Mouse (Mus musculus) granulocyte monocyte progenitor cell, adult 5-6 weeks (primary cell): ENCODE data around the gene Dab1. TPM values are rescaled to one million over a fixed set of nuclear protein-coding genes. Genes with fewer than 3 reads are reported as not detected.
A peak's percentile ranks its signal among the peaks of the same experiment; 100 is the strongest.

Source experiments
- ATAC-seq: replicated peaks from 2 replicates; pipeline ENCODE4 v1.8.0; 2016; ENCODE audit warnings: mild to moderate bottlenecking, moderate TSS enrichment, inconsistent platforms; ENCODE audit not compliant: poor library complexity, severe bottlenecking
- total RNA-seq, 2 experiments: library from RNA; stranded (forward) in 1 of 2; stranded (reverse) in 1 of 2; fragments of 200-712, 200-1000 nt in 1 of 2; fragments of >200 nt in 1 of 2; fragmentation: Nextera tagmentation in 1 of 2; gene quantifications; 2 replicates each; pipeline ENCODE4 v1.2.3; 2014 to 2017

Gene Dab1
- not detected in 2 replicates for total RNA-seq (2014; fragmentation: Nextera tagmentation)
- total RNA-seq (2017): not detected in 2 replicates

- ATAC-seq: peak; percentile 7; the same call in 1 of the 2 replicates
These were observed at the start of gene Dab1 for GRCm38 (mm10) chr4:103619321-103619945. Dab1 (plus strand) TSS chr4:103619359.

GRCm38 (mm10) chr4:103571721-103572352 is 47.3 kb upstream of the Dab1 start:
- ATAC-seq: no peak

- no peak for ATAC-seq
These were observed 43.6 kb upstream of the Dab1 start for GRCm38 (mm10) chr4:103575556-103575955.

- ATAC-seq: no peak
These were observed 42.9 kb upstream of the Dab1 start for GRCm38 (mm10) chr4:103576305-103576704.

GRCm38 (mm10) chr4:103577111-103577815 is 41.9 kb upstream of the Dab1 start:
- no peak for ATAC-seq

GRCm38 (mm10) chr4:103577821-103578220 is 41.3 kb upstream of the Dab1 start:
- ATAC-seq: no peak

GRCm38 (mm10) chr4:103580021-103580420 is 39.1 kb upstream of the Dab1 start:
- ATAC-seq: no peak

- no peak for ATAC-seq
These were observed 4.1 kb upstream of the Dab1 start for GRCm38 (mm10) chr4:103615011-103615410.

- 0 out of 2 replicates have a peak, but pooled peaks have one; percentile 22 for ATAC-seq
These were observed 800 bp downstream of the Dab1 start for GRCm38 (mm10) chr4:103619946-103620371.

- no peak for ATAC-seq
These were observed 1.5 kb downstream of the Dab1 start for GRCm38 (mm10) chr4:103620590-103621155.

GRCm38 (mm10) chr4:103621586-103621985 is 2.4 kb downstream of the Dab1 start:
- ATAC-seq: no peak

- no peak for ATAC-seq
These were observed 11.0 kb downstream of the Dab1 start for GRCm38 (mm10) chr4:103630177-103630576.

- ATAC-seq: no peak
These were observed 17.1 kb downstream of the Dab1 start for GRCm38 (mm10) chr4:103636168-103636776.

GRCm38 (mm10) chr4:103648209-103648896 is 29.2 kb downstream of the Dab1 start:
- ATAC-seq: no peak

GRCm38 (mm10) chr4:103655740-103656139 is 36.6 kb downstream of the Dab1 start:
- ATAC-seq: no peak

- ATAC-seq: no peak
These were observed 42.2 kb downstream of the Dab1 start for GRCm38 (mm10) chr4:103661386-103661785.

- no peak for ATAC-seq
These were observed 48.3 kb downstream of the Dab1 start for GRCm38 (mm10) chr4:103667438-103667837.

GRCm38 (mm10) chr4:103677195-103677594 is 58.0 kb downstream of the Dab1 start:
- no peak for ATAC-seq

- no peak for ATAC-seq
These were observed 59.3 kb downstream of the Dab1 start for GRCm38 (mm10) chr4:103678501-103678900.

GRCm38 (mm10) chr4:103685136-103685535 is 66.0 kb downstream of the Dab1 start:
- ATAC-seq: no peak
